Mouse (Mus musculus): ENCODE results near the gene Fam183b.

GRCm38 (mm10) chr11:58829764-58830163 is 28.0 kb upstream of the Fam183b start:
- TF ChIP-seq CTCF (conservative IDR thresholded peaks at IDR 0.05; ENCODE audit: insufficient read depth, insufficient read length, low read depth, low read length) (no peak), POLR2A (IDR thresholded peaks at IDR 0.05; ENCODE audit: low read depth, low read length) (no peak)
